ENCODE assay signal across 8 mouse cellular contexts in genomic region chr6:99385059-99385604, GRCm38 (mm10).
DNase-seq lines count a peak whose midpoint lies in the region; ATAC-seq and TF ChIP-seq lines count a peak whose summit lies in the region.
"Had no signal": no experiment of that assay in that cellular context is flagged by ENCODE, and none has a peak within 500 bp of the region (broad histone marks: within the 10 kb centered on the region; RNA-seq: fewer than 3 reads in every experiment).

No protein-coding gene starts in this region.

- TF ChIP-seq POLR2A in small intestine, adult 2 months (IDR thresholded peaks at IDR 0.05; ENCODE audit: low read depth, low read length): no peak

- no peak for ATAC-seq in kidney, embryonic 16.5 days (ENCODE audit: low FRiP score, low TSS enrichment)
- no peak for ATAC-seq in hindbrain, embryonic 12.5 days (ENCODE audit: low FRiP score)
- no peak for ATAC-seq in hindbrain, embryonic 16.5 days

- intact Hi-C loops in heart, postnatal 14 days (cut with DNase I): loop anchor here (5.0 kb wide), 2 partner anchors 137 to 413 kb away; partner anchors contain the start of gene Foxp1

- no peak overlapping the region for H3K27ac ChIP-seq in kidney, embryonic 16.5 days (ENCODE audit: low read length)
- no peak overlapping the region for H3K27ac ChIP-seq in small intestine, adult 2 months (ENCODE audit: insufficient read depth, low read depth, low read length)
- H3K27ac ChIP-seq in hindbrain, embryonic 12.5 days: no peak overlapping the region
- no peak overlapping the region for H3K27ac ChIP-seq in hindbrain, embryonic 16.5 days (ENCODE audit: low read depth, low read length)
- H3K27ac ChIP-seq: liver, embryonic 13.5 days had no signal

- peak; percentile 42; the same call in 1 of the 2 replicates for TF ChIP-seq CTCF in small intestine, adult 2 months (IDR thresholded peaks at IDR 0.05; ENCODE audit: extremely low read depth, insufficient read length, insufficient replicate concordance, low read depth, low read length)

- no peak overlapping the region for H3K4me2 ChIP-seq in kidney, embryonic 16.5 days (replicated peaks; ENCODE audit: low read depth, low read length)
- no peak overlapping the region for H3K4me2 ChIP-seq in hindbrain, embryonic 12.5 days (replicated peaks)
- H3K4me2 ChIP-seq in hindbrain, embryonic 16.5 days (ENCODE audit: low read length): no peak overlapping the region
- H3K4me2 ChIP-seq: liver, embryonic 13.5 days had no signal

- peaks cover 12% of the 10 kb centered on the region for H3K4me1 ChIP-seq in kidney, embryonic 16.5 days (ENCODE audit: insufficient read depth, low read length)
- H3K4me1 ChIP-seq in small intestine, adult 2 months (ENCODE audit: control insufficient read depth, insufficient read depth, insufficient read length, low read length): peaks cover 5% of the 10 kb centered on the region
- H3K4me1 ChIP-seq in hindbrain, embryonic 12.5 days: peaks cover 7% of the 10 kb centered on the region
- H3K4me1 ChIP-seq in hindbrain, embryonic 16.5 days (ENCODE audit: control insufficient read depth, insufficient read depth, low read depth, low read length): no peaks in the 10 kb centered on the region

- H3K36me3 ChIP-seq in kidney, embryonic 16.5 days (ENCODE audit: insufficient read depth, low read length): 0 out of 2 replicates have a peak, but pooled peaks cover 3% of the 10 kb centered on the region
- peaks cover 5% of the 10 kb centered on the region; the same call in 1 of the 2 replicates for H3K36me3 ChIP-seq in small intestine, adult 2 months (ENCODE audit: control insufficient read depth, insufficient read depth, low read length)
- H3K36me3 ChIP-seq in hindbrain, embryonic 12.5 days: no peaks in the 10 kb centered on the region
- H3K36me3 ChIP-seq in hindbrain, embryonic 16.5 days (ENCODE audit: control insufficient read depth, insufficient read depth, low read length): no peaks in the 10 kb centered on the region
- H3K36me3 ChIP-seq: liver, embryonic 13.5 days had no signal

- no peak overlapping the region for H3K9ac ChIP-seq in kidney, embryonic 16.5 days (replicated peaks; ENCODE audit: low read length)
- H3K9ac ChIP-seq in hindbrain, embryonic 12.5 days: no peak overlapping the region
- no peak overlapping the region for H3K9ac ChIP-seq in hindbrain, embryonic 16.5 days (ENCODE audit: low read depth, low read length)
- H3K9ac ChIP-seq: liver, embryonic 13.5 days had no signal

- H3K4me3 ChIP-seq in kidney, embryonic 16.5 days (ENCODE audit: low read length): no peak overlapping the region
- H3K4me3 ChIP-seq in small intestine, adult 2 months (ENCODE audit: low read depth, low read length): no peak overlapping the region
- no peak overlapping the region for H3K4me3 ChIP-seq in hindbrain, embryonic 12.5 days
- H3K4me3 ChIP-seq in hindbrain, embryonic 16.5 days (ENCODE audit: low read length): no peak overlapping the region
- H3K4me3 ChIP-seq: liver, embryonic 13.5 days had no signal

- H3K27me3 ChIP-seq in kidney, embryonic 16.5 days (ENCODE audit: insufficient read depth, low read length): peaks cover 4% of the 10 kb centered on the region; the same call in 1 of the 2 replicates
- no peaks in the 10 kb centered on the region for H3K27me3 ChIP-seq in small intestine, adult 2 months (ENCODE audit: control insufficient read depth, insufficient read depth, low read length)
- no peaks in the 10 kb centered on the region for H3K27me3 ChIP-seq in hindbrain, embryonic 12.5 days
- H3K27me3 ChIP-seq in hindbrain, embryonic 16.5 days (replicated peaks; ENCODE audit: control insufficient read depth, insufficient read depth, low read length): no peaks in the 10 kb centered on the region
- H3K27me3 ChIP-seq: liver, embryonic 13.5 days had no signal

- WGBS in kidney, embryonic 16.5 days: 91% methylated on average over 2 of the region's 2 CpGs
- 81% methylated on average over 2 of the region's 2 CpGs for WGBS in small intestine, adult 2 months
- 92% methylated on average over 2 of the region's 2 CpGs for WGBS in hindbrain, embryonic 12.5 days
- WGBS in hindbrain, embryonic 16.5 days: 75% methylated on average over 2 of the region's 2 CpGs

- 0 out of 2 replicates have a peak, but pooled peaks cover 4% of the 10 kb centered on the region for H3K9me3 ChIP-seq in kidney, embryonic 16.5 days (ENCODE audit: low read length)
- no peaks in the 10 kb centered on the region for H3K9me3 ChIP-seq in hindbrain, embryonic 12.5 days (replicated peaks)
- no peaks in the 10 kb centered on the region for H3K9me3 ChIP-seq in hindbrain, embryonic 16.5 days (ENCODE audit: control insufficient read depth, low read length)
- H3K9me3 ChIP-seq: liver, embryonic 13.5 days had no signal

- peak; percentile 26 for DNase-seq in kidney, adult 18-20 months
- DNase-seq in ZHBTc4 (ENCODE audit: low read depth, low spot score): peak; percentile 37
- peak; percentile 33 to 37 for DNase-seq in heart, postnatal 14 days
- DNase-seq: liver, embryonic 13.5 days had no signal
